Mouse (Mus musculus): ENCODE results near the gene Cd27. TPM values are rescaled to one million over a fixed set of nuclear protein-coding genes. Genes with fewer than 3 reads are reported as not detected.
A peak's percentile ranks its signal among the peaks of the same experiment; 100 is the strongest.
"Not testable (repeated sequence)": the region's sequence is repeated elsewhere in the genome, so short reads cannot be mapped to it uniquely, and the experiment has no call there.

The Cd27 gene
- polyA plus RNA-seq, 1 experiment from 2014 or later, result 3.1 TPM

- H3K9me3 ChIP-seq (ENCODE audit: control insufficient read depth, low read length), result no peaks in the 10 kb centered on the region
- peaks cover 6% of the 10 kb centered on the region; the same call in 1 of the 2 replicates for H3K4me1 ChIP-seq (replicated peaks; ENCODE audit: control insufficient read depth, insufficient read depth, low read length)
- H3K9ac ChIP-seq (ENCODE audit: low read length), result peak overlapping the region; percentile 55
- H3K36me3 ChIP-seq (ENCODE audit: control insufficient read depth, insufficient read depth, low read length), result no peaks in the 10 kb centered on the region
- H3K27ac ChIP-seq (ENCODE audit: low read length), result no peak overlapping the region; the same call in 1 of the 2 replicates
- no peaks in the 10 kb centered on the region for H3K27me3 ChIP-seq (ENCODE audit: control insufficient read depth, insufficient read depth, low read depth, low read length)
- peak; percentile 95 for ATAC-seq (ENCODE audit: low read depth)
- H3K4me3 ChIP-seq (ENCODE audit: low read length), result peak overlapping the region; percentile 32
- peak overlapping the region; percentile 58 for H3K4me2 ChIP-seq (ENCODE audit: low read depth, low read length)
- WGBS, result 14% methylated on average over 17 of the region's 17 CpGs
Measured at GRCm38 (mm10) chr6:125271455-125272227, 34.8 kb upstream of the Cd27 start.

GRCm38 (mm10) chr6:125268799-125269198, 32.0 kb upstream of the Cd27 start:
- H3K4me3 ChIP-seq (ENCODE audit: low read length), result no peak overlapping the region
- H3K27ac ChIP-seq (ENCODE audit: low read length), result no peak overlapping the region
- H3K9me3 ChIP-seq (ENCODE audit: control insufficient read depth, low read length), result no peaks in the 10 kb centered on the region
- H3K4me1 ChIP-seq (replicated peaks; ENCODE audit: control insufficient read depth, insufficient read depth, low read length), result peaks cover 6% of the 10 kb centered on the region; the same call in 1 of the 2 replicates
- WGBS, result 46% methylated on average over 6 of the region's 6 CpGs
- H3K27me3 ChIP-seq (ENCODE audit: control insufficient read depth, insufficient read depth, low read depth, low read length), result no peaks in the 10 kb centered on the region
- no peak overlapping the region for H3K9ac ChIP-seq (ENCODE audit: low read length)
- no peak for ATAC-seq (ENCODE audit: low read depth)
- no peak overlapping the region for H3K4me2 ChIP-seq (ENCODE audit: low read depth, low read length)
- H3K36me3 ChIP-seq (ENCODE audit: control insufficient read depth, insufficient read depth, low read length), result no peaks in the 10 kb centered on the region

GRCm38 (mm10) chr6:125267469-125267868, 30.7 kb upstream of the Cd27 start:
- H3K27me3 ChIP-seq (ENCODE audit: control insufficient read depth, insufficient read depth, low read depth, low read length), result no peaks in the 10 kb centered on the region
- 62% methylated on average over 3 of the region's 3 CpGs for WGBS
- ATAC-seq (ENCODE audit: low read depth), result no peak

GRCm38 (mm10) chr6:125266600-125266999, 29.8 kb upstream of the Cd27 start:
- not testable (repeated sequence) for ATAC-seq (ENCODE audit: low read depth); H3K36me3 ChIP-seq (ENCODE audit: control insufficient read depth, insufficient read depth, low read length); H3K4me2 ChIP-seq (ENCODE audit: low read depth, low read length); H3K4me3 ChIP-seq (ENCODE audit: low read length); H3K9me3 ChIP-seq (ENCODE audit: control insufficient read depth, low read length); H3K27me3 ChIP-seq (ENCODE audit: control insufficient read depth, insufficient read depth, low read depth, low read length); H3K9ac ChIP-seq (ENCODE audit: low read length); H3K27ac ChIP-seq (ENCODE audit: low read length); H3K4me1 ChIP-seq (replicated peaks; ENCODE audit: control insufficient read depth, insufficient read depth, low read length)
- WGBS, result 57% methylated on average over 6 of the region's 6 CpGs

More at GRCm38 (mm10) chr6:125267469-125267868, 30.7 kb upstream of the Cd27 start:
- H3K9ac ChIP-seq (ENCODE audit: low read length), result no peak overlapping the region
- no peak overlapping the region for H3K4me2 ChIP-seq (ENCODE audit: low read depth, low read length)
- H3K27ac ChIP-seq (ENCODE audit: low read length), result no peak overlapping the region
- H3K4me1 ChIP-seq (replicated peaks; ENCODE audit: control insufficient read depth, insufficient read depth, low read length), result peaks cover 6% of the 10 kb centered on the region; the same call in 1 of the 2 replicates
- no peak overlapping the region for H3K4me3 ChIP-seq (ENCODE audit: low read length)
- no peaks in the 10 kb centered on the region for H3K9me3 ChIP-seq (ENCODE audit: control insufficient read depth, low read length)
- no peaks in the 10 kb centered on the region for H3K36me3 ChIP-seq (ENCODE audit: control insufficient read depth, insufficient read depth, low read length)

GRCm38 (mm10) chr6:125266091-125266490, 29.3 kb upstream of the Cd27 start:
- no peak for ATAC-seq (ENCODE audit: low read depth)
- no peaks in the 10 kb centered on the region for H3K27me3 ChIP-seq (ENCODE audit: control insufficient read depth, insufficient read depth, low read depth, low read length)
- H3K9me3 ChIP-seq (ENCODE audit: control insufficient read depth, low read length), result no peaks in the 10 kb centered on the region
- H3K4me3 ChIP-seq (ENCODE audit: low read length), result no peak overlapping the region
- H3K36me3 ChIP-seq (ENCODE audit: control insufficient read depth, insufficient read depth, low read length), result no peaks in the 10 kb centered on the region
- WGBS, result 61% methylated on average over 13 of the region's 13 CpGs
- H3K27ac ChIP-seq (ENCODE audit: low read length), result no peak overlapping the region
- H3K9ac ChIP-seq (ENCODE audit: low read length), result no peak overlapping the region
- H3K4me2 ChIP-seq (ENCODE audit: low read depth, low read length), result no peak overlapping the region
- H3K4me1 ChIP-seq (replicated peaks; ENCODE audit: control insufficient read depth, insufficient read depth, low read length), result no peaks in the 10 kb centered on the region

GRCm38 (mm10) chr6:125265239-125265638, 28.4 kb upstream of the Cd27 start:
- no peak overlapping the region for H3K27ac ChIP-seq (ENCODE audit: low read length)
- H3K4me1 ChIP-seq (replicated peaks; ENCODE audit: control insufficient read depth, insufficient read depth, low read length), result no peaks in the 10 kb centered on the region
- H3K27me3 ChIP-seq (ENCODE audit: control insufficient read depth, insufficient read depth, low read depth, low read length), result no peaks in the 10 kb centered on the region
- no peak overlapping the region for H3K4me2 ChIP-seq (ENCODE audit: low read depth, low read length)
- no peak overlapping the region for H3K9ac ChIP-seq (ENCODE audit: low read length)
- no peak for ATAC-seq (ENCODE audit: low read depth)
- H3K36me3 ChIP-seq (ENCODE audit: control insufficient read depth, insufficient read depth, low read length), result no peaks in the 10 kb centered on the region
- no peaks in the 10 kb centered on the region for H3K9me3 ChIP-seq (ENCODE audit: control insufficient read depth, low read length)
- H3K4me3 ChIP-seq (ENCODE audit: low read length), result no peak overlapping the region
- WGBS, result 30% methylated on average over 10 of the region's 10 CpGs

GRCm38 (mm10) chr6:125264219-125264618, 27.4 kb upstream of the Cd27 start:
- Histone ChIP-seq H3K27me3 (ENCODE audit: control insufficient read depth, insufficient read depth, low read depth, low read length) (no peaks in the 10 kb centered on the region), H3K4me3 (ENCODE audit: low read length) (no peak overlapping the region), H3K4me1 (replicated peaks; ENCODE audit: control insufficient read depth, insufficient read depth, low read length) (no peaks in the 10 kb centered on the region), H3K36me3 (ENCODE audit: control insufficient read depth, insufficient read depth, low read length) (no peaks in the 10 kb centered on the region), H3K9ac (ENCODE audit: low read length) (no peak overlapping the region), H3K4me2 (ENCODE audit: low read depth, low read length) (no peak overlapping the region), H3K9me3 (ENCODE audit: control insufficient read depth, low read length) (no peaks in the 10 kb centered on the region), H3K27ac (ENCODE audit: low read length) (no peak overlapping the region)
- ATAC-seq (ENCODE audit: low read depth), result no peak
- 72% methylated on average over 9 of the region's 9 CpGs for WGBS

GRCm38 (mm10) chr6:125260006-125260555, 23.3 kb upstream of the Cd27 start:
- H3K27me3 ChIP-seq (ENCODE audit: control insufficient read depth, insufficient read depth, low read depth, low read length), result no peaks in the 10 kb centered on the region
- no peaks in the 10 kb centered on the region for H3K9me3 ChIP-seq (ENCODE audit: control insufficient read depth, low read length)
- H3K4me2 ChIP-seq (ENCODE audit: low read depth, low read length), result no peak overlapping the region
- H3K36me3 ChIP-seq (ENCODE audit: control insufficient read depth, insufficient read depth, low read length), result no peaks in the 10 kb centered on the region
- H3K27ac ChIP-seq (ENCODE audit: low read length), result no peak overlapping the region
- H3K4me1 ChIP-seq (replicated peaks; ENCODE audit: control insufficient read depth, insufficient read depth, low read length), result no peaks in the 10 kb centered on the region
- 54% methylated on average over 10 of the region's 10 CpGs for WGBS
- no peak overlapping the region for H3K9ac ChIP-seq (ENCODE audit: low read length)
- ATAC-seq (ENCODE audit: low read depth), result no peak
- H3K4me3 ChIP-seq (ENCODE audit: low read length), result no peak overlapping the region

GRCm38 (mm10) chr6:125256222-125256966, 19.6 kb upstream of the Cd27 start:
- Histone ChIP-seq H3K9me3 (ENCODE audit: control insufficient read depth, low read length) (no peaks in the 10 kb centered on the region), H3K27me3 (ENCODE audit: control insufficient read depth, insufficient read depth, low read depth, low read length) (no peaks in the 10 kb centered on the region), H3K36me3 (ENCODE audit: control insufficient read depth, insufficient read depth, low read length) (no peaks in the 10 kb centered on the region), H3K4me1 (replicated peaks; ENCODE audit: control insufficient read depth, insufficient read depth, low read length) (no peaks in the 10 kb centered on the region), H3K9ac (ENCODE audit: low read length) (no peak overlapping the region), H3K4me3 (ENCODE audit: low read length) (no peak overlapping the region), H3K27ac (ENCODE audit: low read length) (no peak overlapping the region), H3K4me2 (ENCODE audit: low read depth, low read length) (no peak overlapping the region)
- 72% methylated on average over 8 of the region's 8 CpGs for WGBS
- ATAC-seq (ENCODE audit: low read depth), result no peak
